Comparison of ENCODE assay signal across 10 mouse cellular contexts in genomic region chr7:139224725-139225124, GRCm38 (mm10). TPM values are rescaled to one million over a fixed set of nuclear protein-coding genes. Genes with fewer than 3 reads are reported as not detected.
DNase-seq lines count a peak whose midpoint lies in the region; ATAC-seq and TF ChIP-seq lines count a peak whose summit lies in the region.
"Had no signal": no experiment of that assay in that cellular context is flagged by ENCODE, and none has a peak within 500 bp of the region (broad histone marks: within the 10 kb centered on the region; RNA-seq: fewer than 3 reads in every experiment).

No protein-coding gene starts in this region.

- peaks cover 15% of the 10 kb centered on the region; the same call in 1 of the 2 replicates for H3K4me1 ChIP-seq in lung, postnatal 0 days (ENCODE audit: insufficient read depth, low read depth, low read length)
- H3K4me1 ChIP-seq in limb, embryonic 10.5 days, result 0 out of 2 replicates have a peak, but pooled peaks cover 2% of the 10 kb centered on the region

- no peaks in the 10 kb centered on the region for H3K36me3 ChIP-seq in lung, postnatal 0 days (ENCODE audit: insufficient read depth, low read length)
- no peaks in the 10 kb centered on the region for H3K36me3 ChIP-seq in limb, embryonic 10.5 days
- H3K36me3 ChIP-seq: midbrain, embryonic 12.5 days had no signal

- peak; percentile 74 to 87 for ATAC-seq in hematopoietic stem cell, adult 5-6 weeks (replicated peaks in 1 of 2; ENCODE audit: insufficient read depth in 1 of 2, low FRiP score in 2 of 2, low TSS enrichment in 1 of 2, low read depth in 1 of 2, poor library complexity in 2 of 2, severe bottlenecking in 2 of 2)
- peak; percentile 60 for ATAC-seq in lung, postnatal 0 days

- H3K9ac ChIP-seq in lung, postnatal 0 days (replicated peaks; ENCODE audit: low read depth), result no peak overlapping the region
- H3K9ac ChIP-seq: midbrain, embryonic 12.5 days had no signal

- H3K4me3 ChIP-seq in lung, postnatal 0 days (ENCODE audit: low read depth, low read length), result no peak overlapping the region
- H3K4me3 ChIP-seq in limb, embryonic 10.5 days, result no peak overlapping the region
- H3K4me3 ChIP-seq: heart, adult 2 months; midbrain, embryonic 12.5 days had no signal

- no peak for TF ChIP-seq CTCF in lung, postnatal 0 days (IDR thresholded peaks at IDR 0.05)

- H3K27me3 ChIP-seq in lung, postnatal 0 days (replicated peaks; ENCODE audit: insufficient read depth, low read length), result no peaks in the 10 kb centered on the region
- no peaks in the 10 kb centered on the region for H3K27me3 ChIP-seq in limb, embryonic 10.5 days (ENCODE audit: low read depth, poor library complexity, severe bottlenecking)
- H3K27me3 ChIP-seq: midbrain, embryonic 12.5 days had no signal

- no peak for TF ChIP-seq EP300 in lung, postnatal 0 days (IDR thresholded peaks at IDR 0.05)

- DNase-seq in spleen, postnatal 36 days (ENCODE audit: low spot score in 2 of 2), result peak; percentile 30 to 56
- no peak for DNase-seq in spleen, adult 12 weeks (ENCODE audit: low spot score)
- DNase-seq in lung, postnatal 0 days (ENCODE audit: low spot score), result peak; percentile 78
- peak; percentile 67 to 77 for DNase-seq in thymus, postnatal 36 days
- DNase-seq in left cerebral cortex, adult 11 months (ENCODE audit: low spot score), result no peak
- no peak for DNase-seq in gastrocnemius, postnatal 10 days
- no peak for DNase-seq in limb, embryonic 10.5 days (ENCODE audit: low spot score)

- no peaks in the 10 kb centered on the region for H3K9me3 ChIP-seq in lung, postnatal 0 days (ENCODE audit: low read length)
- no peaks in the 10 kb centered on the region for H3K9me3 ChIP-seq in limb, embryonic 10.5 days (replicated peaks)
- H3K9me3 ChIP-seq: midbrain, embryonic 12.5 days had no signal

- WGBS in lung, postnatal 0 days, result 33% methylated on average over 8 of the region's 8 CpGs
- WGBS in limb, embryonic 10.5 days, result 75% methylated on average over 8 of the region's 8 CpGs

- no peak overlapping the region for H3K4me2 ChIP-seq in lung, postnatal 0 days (replicated peaks; ENCODE audit: low read depth, low read length)
- H3K4me2 ChIP-seq: midbrain, embryonic 12.5 days had no signal

- H3K27ac ChIP-seq in lung, postnatal 0 days (ENCODE audit: low read length), result peak overlapping the region; percentile 22; the same call in 1 of the 2 replicates
- H3K27ac ChIP-seq in limb, embryonic 10.5 days, result no peak overlapping the region
- H3K27ac ChIP-seq: heart, adult 2 months; midbrain, embryonic 12.5 days had no signal

RNA-seq across cellular contexts. Expression of gene Stk32c, which starts 11.6 kb away (rescaled TPM):
- not detected in 2 replicates for total RNA-seq in hematopoietic stem cell, adult 5-6 weeks (2017)
- polyA plus RNA-seq in lung, postnatal 0 days (2015; fragmentation: Nextera tagmentation; extraction: Ambion mirVana), result 0.06 TPM in 1 of 2 replicates, not detected in the other
- 1 to 10 TPM; 1.6 TPM for total RNA-seq in gastrocnemius, postnatal 10 days (2021)
- 0.09 TPM in 1 of 2 replicates, not detected in the other for polyA plus RNA-seq in limb, embryonic 10.5 days (2016; fragmentation: Nextera tagmentation; extraction: Ambion mirVana)

RNA-seq across cellular contexts. Expression of gene Lrrc27, which starts 11.9 kb away (rescaled TPM):
- 2.8 and 9.5 TPM in 2 replicates for total RNA-seq in hematopoietic stem cell, adult 5-6 weeks (2017)
- polyA plus RNA-seq in lung, postnatal 0 days (2015; fragmentation: Nextera tagmentation; extraction: Ambion mirVana), result 2.3 and 2.7 TPM in 2 replicates
- total RNA-seq in gastrocnemius, postnatal 10 days (2021), result 1 to 10 TPM; 2.9 to 4.2 TPM
- polyA plus RNA-seq in limb, embryonic 10.5 days (2016; fragmentation: Nextera tagmentation; extraction: Ambion mirVana), result 3.0 and 4.0 TPM in 2 replicates

RNA-seq across cellular contexts. Expression of gene Pwwp2b, which starts 23.6 kb away (rescaled TPM):
- total RNA-seq in hematopoietic stem cell, adult 5-6 weeks (2017), result 4.1 and 7.5 TPM in 2 replicates
- 23.6 and 27.5 TPM in 2 replicates for polyA plus RNA-seq in lung, postnatal 0 days (2015; fragmentation: Nextera tagmentation; extraction: Ambion mirVana)
- total RNA-seq in gastrocnemius, postnatal 10 days (2021), result 1 to 10 TPM; 3.5 to 5.2 TPM
- polyA plus RNA-seq in limb, embryonic 10.5 days (2016; fragmentation: Nextera tagmentation; extraction: Ambion mirVana), result 5.3 and 5.8 TPM in 2 replicates

Comparison
In these comparisons a context has a peak if more than half of its experiments do, and no peak if none do; other contexts are left out.
1. DNase-seq: peak in spleen, postnatal 36 days (2 of 2), lung, postnatal 0 days (single experiment) and thymus, postnatal 36 days (2 of 2); none in spleen, adult 12 weeks (single experiment), left cerebral cortex, adult 11 months (single experiment), gastrocnemius, postnatal 10 days (single experiment) and limb, embryonic 10.5 days (single experiment).